Mouse (Mus musculus) intestine, embryonic 14.5 days (tissue): ENCODE data around the gene Gm49380. TPM values are rescaled to one million over a fixed set of nuclear protein-coding genes. Genes with fewer than 3 reads are reported as not detected.
A peak's percentile ranks its signal among the peaks of the same experiment; 100 is the strongest.

Experiments
- ATAC-seq: fragments of 200-750 bp; cut with Nextera tagmentation; replicated peaks from 2 replicates; pipeline ENCODE4 v1.8.0; 2017; ENCODE audit warnings: low read depth, moderate number of reproducible peaks, moderate TSS enrichment, moderate library complexity; ENCODE audit not compliant: low FRiP score, low TSS enrichment
- DNase-seq: peaks from one replicate; pipeline ENCODE4 v3.0.0-alpha.2; 2018; ENCODE audit warnings: low spot score
- H3K27ac ChIP-seq: fragments of 300-500 bp; sonication (generic); 2 replicates; pipeline ENCODE4 v1.5.1; 2014; ENCODE audit warnings: low read depth, mild to moderate bottlenecking, control low read depth
- H3K27me3 ChIP-seq: fragments of 300-500 bp; sonication (generic); replicated peaks from 2 replicates; pipeline ENCODE4 v1.6.1; 2014; ENCODE audit warnings: low read length, control low read depth; ENCODE audit not compliant: control insufficient read depth, insufficient read depth
- H3K36me3 ChIP-seq: fragments of 300-500 bp; sonication (generic); 2 replicates; pipeline ENCODE4 v1.6.1; 2014; ENCODE audit warnings: low read length, control low read depth; ENCODE audit not compliant: control insufficient read depth, insufficient read depth
- H3K4me1 ChIP-seq: fragments of 300-500 bp; sonication (generic); replicated peaks from 2 replicates; pipeline ENCODE4 v1.6.1; 2014; ENCODE audit warnings: low read length, control low read depth, mixed read lengths; ENCODE audit not compliant: control insufficient read depth, insufficient read depth
- H3K4me2 ChIP-seq: fragments of 300-500 bp; sonication (generic); 2 replicates; pipeline ENCODE4 v1.6.1; 2014; ENCODE audit warnings: low read length
- H3K4me3 ChIP-seq: fragments of 300-500 bp; sonication (generic); 2 replicates; pipeline ENCODE4 v1.5.1; 2014; ENCODE audit warnings: low read depth, low read length, control low read depth, mixed read lengths
- H3K9ac ChIP-seq: fragments of 300-500 bp; sonication (generic); 2 replicates; pipeline ENCODE4 v1.6.1; 2014; ENCODE audit warnings: mild to moderate bottlenecking, low read length
- H3K9me3 ChIP-seq: fragments of 300-500 bp; sonication (generic); 2 replicates; pipeline ENCODE4 v1.6.1; 2016; ENCODE audit warnings: low read length, control low read depth; ENCODE audit not compliant: control insufficient read depth
- WGBS: fragments of 180-500 bp; shearing (Covaris S2); extraction: QIAGEN DNeasy Blood & Tissue Kit; methylation state at CpG from one replicate; pipeline ENCODE4 v1.1.7; 2014; 5-methylcytosine and 5-hydroxymethylcytosine counted together
- polyA plus RNA-seq: library from polyadenylated mRNA; unstranded; fragments of >200 nt; fragmentation: Nextera tagmentation; extraction: Ambion mirVana; gene quantifications from 2 replicates; pipeline ENCODE4 v1.2.1, GENCODE M21; 2014

Gene Gm49380
- polyA plus RNA-seq = 0.14 and 0.36 TPM in 2 replicates

DNA sequence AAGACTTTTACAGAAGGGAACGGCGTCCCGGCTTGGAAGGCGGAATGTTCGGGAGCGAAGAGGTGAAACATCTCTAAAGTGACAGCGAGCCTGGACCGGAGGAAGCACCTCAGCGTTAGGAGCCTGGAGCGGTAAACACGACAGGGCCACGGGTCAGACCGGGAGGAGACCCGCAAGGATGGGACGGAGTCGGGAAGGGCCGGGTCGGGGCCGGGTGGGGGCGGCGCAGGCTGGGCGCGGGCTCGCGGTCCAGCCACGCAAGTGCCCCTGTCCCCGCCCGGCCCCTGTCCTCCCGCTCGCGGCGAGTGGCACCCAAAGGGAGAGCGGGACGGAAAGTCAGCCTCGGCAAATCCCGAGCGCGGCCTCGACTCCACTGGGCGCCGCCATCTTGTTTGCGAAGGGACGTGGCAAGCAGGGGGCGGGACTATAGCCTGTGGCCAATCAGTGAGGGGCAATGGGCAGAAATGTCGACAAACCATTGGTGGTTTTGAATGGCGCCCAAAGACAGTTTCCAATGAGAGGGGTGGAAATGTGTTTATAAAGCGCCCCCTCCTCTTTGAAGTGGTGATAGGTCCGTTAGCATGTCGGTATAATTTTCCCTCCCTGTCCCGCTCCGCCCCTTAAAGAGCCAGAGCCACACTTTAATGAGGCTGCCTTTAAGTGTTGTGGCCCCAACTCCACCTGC is at the start of gene Gm49380, which contains the start of gene Rnf26:
Gm49380 (minus strand) TSS at position 396 of the 685 bp plus-strand sequence.
Rnf26 (minus strand) TSS at position 413 of the 685 bp plus-strand sequence.
- Histone ChIP-seq H3K27me3 (no peaks in the 10 kb centered on the region), H3K4me2 (peak within 1 kb of the TSS; percentile 47), H3K36me3 (peaks cover 7% of the 10 kb centered on the region), H3K9me3 (no peaks in the 10 kb centered on the region), H3K9ac (peak within 1 kb of the TSS; percentile 85), H3K4me1 (peaks cover 23% of the 10 kb centered on the region), H3K27ac (peak within 1 kb of the TSS; percentile 39; the same call in 1 of the 2 replicates), H3K4me3 (peak within 1 kb of the TSS; percentile 59)
- ATAC-seq (peak; percentile 92), DNase-seq (peak; percentile 96)
- under 1% methylated on average over 49 of the region's 51 CpGs for WGBS

DNA sequence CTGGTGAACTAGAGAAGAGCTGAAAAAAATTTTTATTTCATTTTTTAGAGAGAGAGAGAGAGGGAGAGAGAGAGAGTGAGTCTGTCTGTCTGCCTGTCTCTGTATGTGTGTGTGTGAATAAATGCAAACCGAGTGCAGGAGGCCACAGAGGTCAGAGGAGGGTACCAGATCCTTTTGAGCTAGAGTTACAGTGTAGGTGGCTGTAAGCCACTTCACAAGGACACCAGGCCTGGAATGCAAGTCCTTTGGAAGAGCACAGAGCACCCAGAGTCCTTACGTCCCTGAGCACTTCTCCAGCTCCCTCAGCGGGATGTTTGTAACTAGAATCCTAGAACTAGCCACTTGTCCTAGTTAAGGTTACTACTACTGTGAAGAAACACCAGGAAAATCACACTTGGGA is 46.6 kb upstream of the Gm49380 start:
- Histone ChIP-seq H3K4me2 (no peak overlapping the region), H3K9ac (no peak overlapping the region), H3K4me3 (no peak overlapping the region), H3K27me3 (no peaks in the 10 kb centered on the region), H3K9me3 (no peaks in the 10 kb centered on the region), H3K27ac (no peak overlapping the region), H3K4me1 (no peaks in the 10 kb centered on the region), H3K36me3 (peaks cover 89% of the 10 kb centered on the region)
- no peak for ATAC-seq
- WGBS = 83% methylated on average over 3 of the region's 3 CpGs
- DNase-seq = no peak

- H3K9me3 ChIP-seq = no peaks in the 10 kb centered on the region
- H3K4me2 ChIP-seq = no peak overlapping the region
- H3K27me3 ChIP-seq = no peaks in the 10 kb centered on the region
- peaks cover 71% of the 10 kb centered on the region for H3K36me3 ChIP-seq
- H3K4me3 ChIP-seq = no peak overlapping the region
- H3K9ac ChIP-seq = no peak overlapping the region
- WGBS = 67% methylated on average over 3 of the region's 3 CpGs
- H3K27ac ChIP-seq = no peak overlapping the region
- ATAC-seq (no peak), DNase-seq (no peak)
- H3K4me1 ChIP-seq = no peaks in the 10 kb centered on the region
Observed at GRCm38 (mm10) chr9:44147290-44147689, 34.0 kb upstream of the Gm49380 start.

- Histone ChIP-seq H3K36me3 (peaks cover 75% of the 10 kb centered on the region), H3K4me2 (no peak overlapping the region)
Observed at GRCm38 (mm10) chr9:44144718-44145060, 31.4 kb upstream of the Gm49380 start.

DNA sequence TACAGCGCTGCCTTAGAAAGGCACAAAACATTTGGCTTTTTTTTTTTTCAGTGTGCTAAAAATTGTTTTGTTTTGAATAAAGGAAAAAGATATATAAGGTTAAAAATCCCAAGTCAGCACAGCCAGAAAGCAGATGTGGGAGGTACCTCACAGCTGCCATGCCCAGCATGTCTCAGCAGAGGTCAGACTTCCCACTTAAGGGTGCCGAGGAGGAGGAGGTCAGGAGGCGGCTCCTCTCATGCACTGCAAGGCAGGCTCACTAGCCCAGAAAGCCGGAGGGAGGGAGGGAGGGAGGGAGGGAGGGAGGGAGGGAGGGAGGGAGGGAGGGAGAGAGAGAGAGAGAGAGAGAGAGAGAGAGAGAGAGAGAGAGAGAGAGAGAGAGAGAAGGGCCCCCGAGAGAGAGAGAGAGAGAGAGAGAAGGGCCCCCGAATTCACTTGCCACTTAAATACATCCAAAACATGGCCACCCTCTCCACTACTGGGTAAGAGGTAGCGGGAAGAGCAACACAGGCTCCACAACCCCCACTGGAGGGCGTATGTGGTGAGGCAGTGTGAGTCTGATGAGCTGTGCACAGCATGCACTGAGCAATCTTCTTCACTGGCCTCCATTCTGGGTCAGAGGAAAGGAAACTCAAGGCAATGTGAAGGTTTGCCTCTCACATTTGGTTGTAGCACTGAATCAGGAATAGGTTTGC is 30.9 kb upstream of the Gm49380 start:
- H3K9me3 ChIP-seq = no peaks in the 10 kb centered on the region
- H3K4me2 ChIP-seq = no peak overlapping the region
- ATAC-seq = 0 out of 2 replicates have a peak, but pooled peaks have one; percentile 63
- 37% methylated on average over 6 of the region's 8 CpGs for WGBS
- H3K27ac ChIP-seq = no peak overlapping the region
- H3K4me1 ChIP-seq = no peaks in the 10 kb centered on the region
- H3K27me3 ChIP-seq = no peaks in the 10 kb centered on the region
- peaks cover 75% of the 10 kb centered on the region for H3K36me3 ChIP-seq
- no peak overlapping the region for H3K4me3 ChIP-seq
- no peak overlapping the region for H3K9ac ChIP-seq
- no peak for DNase-seq

More at GRCm38 (mm10) chr9:44144718-44145060, 31.4 kb upstream of the Gm49380 start:
- DNase-seq (no peak), ATAC-seq (no peak)
- Histone ChIP-seq H3K27me3 (no peaks in the 10 kb centered on the region), H3K4me3 (no peak overlapping the region), H3K27ac (no peak overlapping the region), H3K9me3 (no peaks in the 10 kb centered on the region), H3K4me1 (no peaks in the 10 kb centered on the region), H3K9ac (no peak overlapping the region)

- Histone ChIP-seq H3K27me3 (no peaks in the 10 kb centered on the region), H3K36me3 (peaks cover 74% of the 10 kb centered on the region), H3K4me2 (no peak overlapping the region), H3K4me3 (no peak overlapping the region), H3K4me1 (no peaks in the 10 kb centered on the region), H3K9me3 (no peaks in the 10 kb centered on the region), H3K27ac (no peak overlapping the region), H3K9ac (no peak overlapping the region)
- DNase-seq = no peak
- ATAC-seq = no peak
- WGBS = 85% methylated on average over 5 of the region's 5 CpGs
Observed at GRCm38 (mm10) chr9:44143421-44143820, 30.1 kb upstream of the Gm49380 start.

DNA sequence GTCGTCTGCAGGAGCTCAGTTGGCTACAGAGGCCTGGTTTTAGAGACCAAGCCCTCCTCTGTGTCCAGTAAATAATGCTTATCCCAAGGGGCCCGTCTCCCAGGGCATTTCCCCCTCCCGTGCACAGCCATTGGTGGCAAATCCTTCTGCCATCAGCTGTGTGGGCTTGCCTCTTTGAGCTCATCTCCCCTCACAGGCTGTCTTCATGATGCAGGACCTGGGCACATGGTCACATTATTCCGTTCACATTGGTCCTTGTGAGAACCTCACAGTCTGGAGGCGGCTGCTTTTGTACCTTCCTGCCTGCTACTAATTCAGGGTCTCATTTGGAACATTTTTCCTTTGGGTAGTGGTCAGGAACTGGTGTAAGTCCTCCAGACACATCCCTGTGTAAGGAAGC is 28.7 kb upstream of the Gm49380 start:
- WGBS = 68% methylated on average over 5 of the region's 5 CpGs
- no peak overlapping the region for H3K9ac ChIP-seq
- H3K36me3 ChIP-seq = peaks cover 73% of the 10 kb centered on the region
- ATAC-seq (no peak), DNase-seq (no peak)
- H3K9me3 ChIP-seq = no peaks in the 10 kb centered on the region
- H3K4me3 ChIP-seq = no peak overlapping the region
- H3K27me3 ChIP-seq = no peaks in the 10 kb centered on the region
- no peaks in the 10 kb centered on the region for H3K4me1 ChIP-seq
- no peak overlapping the region for H3K4me2 ChIP-seq
- H3K27ac ChIP-seq = no peak overlapping the region

DNA sequence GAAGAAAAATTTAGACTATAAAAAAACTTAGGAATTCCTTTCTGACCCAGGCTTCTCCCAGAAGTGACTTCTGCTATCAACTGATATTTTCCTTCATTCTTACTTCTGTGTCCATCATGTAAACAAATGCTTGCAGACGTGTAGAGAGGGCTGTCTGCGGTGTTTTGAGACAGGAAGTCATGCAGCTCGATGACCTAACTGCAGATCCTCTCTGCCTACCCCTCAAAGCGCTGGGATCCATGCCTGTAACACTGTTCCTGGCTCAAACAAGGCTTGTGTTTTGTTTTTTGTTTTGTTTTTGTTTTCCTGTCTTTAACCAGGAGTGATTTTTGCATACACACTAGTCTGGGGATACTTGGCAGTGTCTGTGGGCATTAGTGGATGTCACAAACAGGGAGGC is 24.5 kb upstream of the Gm49380 start:
- no peak for ATAC-seq

More for the DNA sequence above, 24.5 kb upstream of the Gm49380 start:
- Histone ChIP-seq H3K4me3 (no peak overlapping the region), H3K27me3 (peaks cover 13% of the 10 kb centered on the region; the same call in 1 of the 2 replicates), H3K4me2 (no peak overlapping the region), H3K36me3 (peaks cover 45% of the 10 kb centered on the region), H3K4me1 (peaks cover 26% of the 10 kb centered on the region), H3K9ac (no peak overlapping the region), H3K9me3 (no peaks in the 10 kb centered on the region), H3K27ac (no peak overlapping the region)
- 41% methylated on average over 4 of the region's 4 CpGs for WGBS
- DNase-seq = no peak
